Mouse (Mus musculus) left cerebral cortex, postnatal 4 days (tissue): ENCODE measurements around the gene Ssxa1. TPM values are rescaled to one million over a fixed set of nuclear protein-coding genes. Genes with fewer than 3 reads are reported as not detected.
"Not testable (repeated sequence)": the region's sequence is repeated elsewhere in the genome, so short reads cannot be mapped to it uniquely, and the experiment has no call there.

Source experiments
- DNase-seq: peaks from one replicate; pipeline ENCODE4 v3.0.0-alpha.2; 2022
- intact Hi-C: fragments of 180-260 bp; cut with DNase I; formaldehyde crosslinking; loops from one replicate; pipeline ENCODE4 v1.15.1; 2025
- total RNA-seq, 2 experiments: library from RNA; stranded (reverse); gene quantifications; 2 replicates each; pipeline ENCODE4 v1.2.3; 2021

Ssxa1 gene
- total RNA-seq: not detected

DNA sequence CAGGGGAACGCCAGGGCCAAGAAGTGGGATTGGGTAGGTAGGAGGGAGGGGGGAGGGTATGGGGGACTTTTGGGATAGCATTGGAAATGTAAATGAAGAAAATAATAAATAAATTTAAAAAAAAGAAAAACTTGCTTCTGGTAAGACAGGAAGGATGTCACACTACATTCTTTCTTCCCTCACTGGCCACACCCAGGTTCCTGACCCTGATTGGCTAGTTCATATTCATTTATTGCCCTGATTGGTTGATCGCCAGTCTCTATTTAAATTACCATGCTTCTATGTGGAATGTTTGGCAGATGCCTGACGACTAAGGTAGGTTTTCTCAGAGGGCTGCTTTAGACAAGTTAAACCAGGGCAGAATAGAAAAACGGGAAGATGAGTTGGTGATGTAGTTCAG lies at the start of gene Ssxa1:
Gene Ssxa1, plus strand, starts transcription at position 301 of the 400 bp plus-strand sequence.
- no peak for DNase-seq
- intact Hi-C loops: no loop called here

DNA sequence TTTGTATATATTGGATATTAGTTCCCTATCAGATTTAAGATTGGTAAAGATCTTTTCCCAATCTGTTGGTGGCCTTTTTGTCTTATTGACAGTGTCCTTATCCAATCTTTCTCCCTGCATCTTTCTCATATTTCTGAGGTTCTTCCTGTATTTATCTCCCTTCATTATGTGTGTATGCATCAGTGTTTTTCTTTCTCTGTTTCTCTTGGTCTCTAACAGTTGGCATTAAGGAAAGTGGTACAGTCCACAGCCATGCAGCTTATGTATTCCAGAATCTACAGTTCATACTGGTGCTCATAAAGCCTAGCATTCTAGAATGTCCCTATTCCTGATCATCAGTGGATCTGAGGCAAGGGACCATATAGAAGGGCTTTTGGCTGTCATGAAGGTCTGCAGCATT lies 47.5 kb upstream of the Ssxa1 start, which contains the start of gene Spaca5:
Gene Spaca5, plus strand, starts transcription at position 301 of the 400 bp plus-strand sequence.
- no peak for DNase-seq
- intact Hi-C loops: no loop called here

DNA sequence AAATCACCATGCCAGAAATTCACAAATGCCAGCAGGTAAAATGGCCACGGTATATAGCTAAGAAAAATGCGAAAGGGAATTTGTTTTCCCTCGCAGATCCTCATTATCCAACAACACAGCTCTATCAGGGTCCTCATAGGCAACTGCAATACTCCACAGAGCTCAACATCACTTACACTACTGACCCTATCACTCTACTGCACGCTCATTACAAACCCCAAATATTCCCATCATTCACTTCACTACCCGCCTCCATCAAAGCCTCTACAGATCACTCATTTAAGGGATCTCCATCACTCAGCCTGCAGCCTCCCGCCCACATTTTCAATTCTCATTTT lies 27.0 kb upstream of the Ssxa1 start:
- intact Hi-C loops: no loop called here
- DNase-seq: no peak

DNA sequence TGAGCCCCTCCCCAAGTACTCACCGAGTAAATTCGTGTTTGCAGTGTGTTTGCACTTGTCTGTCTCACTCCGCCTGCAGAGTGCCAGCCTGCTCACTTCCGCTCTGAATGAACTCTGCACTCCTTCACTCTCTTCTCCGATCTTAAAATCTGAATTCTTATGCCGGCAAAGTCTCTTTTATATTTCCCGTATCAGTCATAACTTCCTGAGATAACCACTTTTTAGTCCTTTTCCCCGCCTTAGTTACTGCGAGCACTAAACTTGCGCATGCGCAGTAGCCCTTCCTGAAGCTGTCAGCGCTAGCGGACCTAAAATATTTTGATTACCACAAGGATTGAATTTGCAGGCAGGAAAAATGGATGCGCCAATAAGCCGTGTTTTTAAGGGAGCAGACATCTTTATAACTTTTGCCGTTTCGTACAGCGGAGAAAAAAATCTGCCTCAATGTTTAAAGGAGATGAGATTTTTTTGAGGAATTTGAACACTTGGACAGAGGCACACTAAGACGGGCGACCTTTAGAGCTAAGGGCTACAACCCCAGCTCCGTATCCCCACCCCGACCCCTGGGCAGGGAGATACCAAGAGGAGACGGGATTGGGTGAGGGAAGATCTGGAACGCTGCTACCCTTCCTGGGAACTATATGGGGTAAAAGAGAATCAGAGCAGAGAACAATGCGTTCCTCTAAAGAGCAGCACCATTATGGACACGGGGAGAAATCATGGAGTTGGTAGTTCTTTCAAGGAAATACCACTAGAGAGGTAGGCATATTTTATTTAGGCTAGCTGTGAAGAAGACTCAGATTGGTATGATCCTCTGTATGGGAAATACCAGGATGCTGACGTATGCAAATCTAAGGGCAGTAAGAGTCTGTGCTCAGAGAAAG lies 26.4 kb upstream of the Ssxa1 start, which contains the start of gene Zfp300:
Gene Zfp300, minus strand, starts transcription at position 545 of the 884 bp plus-strand sequence.
- intact Hi-C loops: no loop called here
- peak; percentile 68 for DNase-seq

DNA sequence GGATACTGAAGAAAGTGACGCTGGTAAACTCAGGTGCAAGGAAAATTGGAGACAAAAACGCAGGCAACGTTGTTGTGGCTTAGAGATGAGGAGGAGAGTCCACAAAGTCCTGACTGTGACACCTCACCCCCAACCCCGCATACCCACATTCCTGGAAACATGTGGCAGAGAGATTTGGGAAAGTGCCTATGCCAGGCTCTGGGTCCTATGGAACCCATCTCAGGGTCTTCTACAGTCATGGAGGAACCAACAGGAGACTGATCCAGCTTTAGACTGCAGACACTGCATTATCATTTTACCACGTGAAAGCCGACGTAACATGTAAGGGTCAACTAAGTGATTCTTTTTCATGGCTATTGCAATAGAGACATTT lies 25.8 kb upstream of the Ssxa1 start:
- DNase-seq: no peak
- intact Hi-C loops: no loop called here

DNA sequence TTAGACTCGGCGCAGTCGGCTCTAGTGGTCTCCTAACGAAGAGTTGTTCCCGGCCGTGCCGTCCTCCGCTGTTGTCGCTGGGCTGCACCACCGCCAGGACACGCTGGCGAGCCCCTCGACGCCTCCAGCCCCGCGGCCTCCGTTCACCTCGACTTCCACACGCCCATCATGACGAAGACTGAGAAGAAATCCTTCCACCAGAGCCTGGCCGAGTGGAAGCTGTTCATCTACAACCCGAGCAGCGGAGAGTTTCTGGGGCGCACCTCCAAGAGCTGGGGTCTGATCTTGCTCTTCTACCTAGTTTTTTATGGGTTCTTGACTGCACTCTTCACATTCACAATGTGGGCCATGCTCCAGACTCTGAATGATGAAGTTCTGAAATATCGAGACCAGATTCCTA lies 31.1 kb downstream of the Ssxa1 start:
- intact Hi-C loops, DNase-seq: not testable (repeated sequence)

Other genes with a start within 250 kb of the Ssxa1 start
- gene Timp1, start 245.7 kb upstream of the Ssxa1 start, total RNA-seq: 1 to 10 TPM; 2.2 to 2.4 TPM
- gene Syn1, start 194.8 kb upstream of the Ssxa1 start, total RNA-seq: 100 to 1,000 TPM; 223 to 239 TPM
- 10 to 100 TPM; 11.5 to 13.4 TPM for gene Cfp, start 184.3 kb upstream of the Ssxa1 start, total RNA-seq
- gene Elk1, start 165.2 kb upstream of the Ssxa1 start, total RNA-seq: 10 to 100 TPM; 35.0 to 36.8 TPM
- gene Uxt, start 153.8 kb upstream of the Ssxa1 start, total RNA-seq: 10 to 100 TPM in 1 of 2 experiments, 1 to 10 TPM in 1; 10.0 to 11.7 TPM
- gene Zfp182, start 53.5 kb upstream of the Ssxa1 start, total RNA-seq: 10 to 100 TPM in 1 of 2 experiments, 1 to 10 TPM in 1; 9.8 to 13.6 TPM
- gene Spaca5, start 47.4 kb upstream of the Ssxa1 start, total RNA-seq: not detected
- 1 to 10 TPM; 4.0 to 4.1 TPM for gene Zfp300, start 26.3 kb upstream of the Ssxa1 start, total RNA-seq
- gene Gm21876, start 59.8 kb downstream of the Ssxa1 start, total RNA-seq: not detected